In genomic region chr3:56471185-56471584, GRCm38 (mm10) we compare ENCODE assay signal across 32 mouse cellular contexts.
DNase-seq lines count a peak whose midpoint lies in the region; ATAC-seq lines count a peak whose summit lies in the region.
"Had no signal": no experiment of that assay in that cellular context is flagged by ENCODE, and none has a peak within 500 bp of the region (broad histone marks: within the 10 kb centered on the region; RNA-seq: fewer than 3 reads in every experiment).

No protein-coding gene starts in this region.

- no peak overlapping the region for H3K4me3 ChIP-seq in midbrain, embryonic 12.5 days
- no peak overlapping the region for H3K4me3 ChIP-seq in midbrain, embryonic 14.5 days (replicated peaks; ENCODE audit: low read depth, low read length)
- no peak overlapping the region for H3K4me3 ChIP-seq in forebrain, embryonic 13.5 days
- H3K4me3 ChIP-seq: heart, adult 2 months; heart, embryonic 13.5 days; hindbrain, embryonic 10.5 days; hindbrain, embryonic 15.5 days; intestine, embryonic 15.5 days; limb, embryonic 10.5 days; limb, embryonic 15.5 days; megakaryocyte, embryonic 14.5 days; midbrain, embryonic 15.5 days had no signal

- DNase-seq in embryo, embryonic 11 days = peak; percentile 17
- DNase-seq in embryo, embryonic 9.5 days (ENCODE audit: extremely low spot score) = no peak
- no peak for DNase-seq in midbrain, embryonic 14.5 days
- peak; percentile 61 for DNase-seq in retina, embryonic 14.5 days (ENCODE audit: low spot score)
- DNase-seq in lung, postnatal 25 days (ENCODE audit: low spot score) = no peak
- DNase-seq in left cerebral cortex, postnatal 36 days (ENCODE audit: low spot score in 2 of 2) = no peak
- DNase-seq: adrenal gland, postnatal 14 days; cerebellum, adult 18-20 months; cerebellum, postnatal 14 days; heart, adult 2 months; heart, postnatal 10 days; kidney, adult 2 months; kidney, postnatal 10 days; layer of hippocampus, postnatal 36 days; lung, embryonic 14.5 days; lung, postnatal 4 days; right cerebral cortex, postnatal 4 days; thymus, adult 2 months; thymus, postnatal 36 days had no signal

- intact Hi-C loops in left cerebral cortex, postnatal 36 days (cut with DNase I) = no loop called here

- ATAC-seq in midbrain, embryonic 12.5 days (ENCODE audit: low FRiP score, low read depth) = no peak
- ATAC-seq in midbrain, embryonic 14.5 days (ENCODE audit: low FRiP score, low TSS enrichment) = no peak
- ATAC-seq in forebrain, embryonic 13.5 days = peak; percentile 58
- ATAC-seq: intestine, embryonic 15.5 days; midbrain, embryonic 15.5 days; Patski had no signal

- H3K4me2 ChIP-seq in midbrain, embryonic 12.5 days (replicated peaks) = no peak overlapping the region
- H3K4me2 ChIP-seq in midbrain, embryonic 14.5 days (ENCODE audit: low read length) = no peak overlapping the region
- no peak overlapping the region for H3K4me2 ChIP-seq in forebrain, embryonic 13.5 days
- H3K4me2 ChIP-seq: heart, embryonic 13.5 days; hindbrain, embryonic 15.5 days; intestine, embryonic 15.5 days; limb, embryonic 15.5 days; lung, embryonic 14.5 days; midbrain, embryonic 15.5 days had no signal

- H3K9me3 ChIP-seq in midbrain, embryonic 12.5 days = no peaks in the 10 kb centered on the region
- no peaks in the 10 kb centered on the region for H3K9me3 ChIP-seq in midbrain, embryonic 14.5 days (ENCODE audit: control insufficient read depth, low read length)
- no peaks in the 10 kb centered on the region for H3K9me3 ChIP-seq in forebrain, embryonic 13.5 days (replicated peaks)
- H3K9me3 ChIP-seq: heart, embryonic 13.5 days; hindbrain, embryonic 10.5 days; hindbrain, embryonic 15.5 days; intestine, embryonic 15.5 days; limb, embryonic 10.5 days; limb, embryonic 15.5 days; midbrain, embryonic 15.5 days had no signal

- H3K4me1 ChIP-seq in midbrain, embryonic 12.5 days = peaks cover 36% of the 10 kb centered on the region
- H3K4me1 ChIP-seq in midbrain, embryonic 14.5 days (ENCODE audit: control insufficient read depth, insufficient read depth, low read length) = peaks cover 12% of the 10 kb centered on the region
- H3K4me1 ChIP-seq in forebrain, embryonic 13.5 days = peaks cover 37% of the 10 kb centered on the region
- H3K4me1 ChIP-seq: intestine, embryonic 15.5 days; megakaryocyte, embryonic 14.5 days had no signal

- WGBS in midbrain, embryonic 12.5 days = 9% methylated on average over 1 of the region's 1 CpGs
- WGBS in midbrain, embryonic 14.5 days = 10% methylated on average over 1 of the region's 1 CpGs
- WGBS in forebrain, embryonic 13.5 days = 2% methylated on average over 1 of the region's 1 CpGs

- H3K27ac ChIP-seq in midbrain, embryonic 12.5 days (replicated peaks) = 0 out of 2 replicates have a peak overlapping the region, but pooled peaks have one; percentile 77
- H3K27ac ChIP-seq in midbrain, embryonic 14.5 days (replicated peaks; ENCODE audit: low read depth, low read length) = no peak overlapping the region
- no peak overlapping the region for H3K27ac ChIP-seq in forebrain, embryonic 13.5 days
- H3K27ac ChIP-seq: heart, adult 2 months; heart, embryonic 13.5 days; hindbrain, embryonic 10.5 days; hindbrain, embryonic 15.5 days; intestine, embryonic 15.5 days; limb, embryonic 10.5 days; limb, embryonic 15.5 days; liver, embryonic 14.5 days; midbrain, embryonic 15.5 days had no signal

- no peaks in the 10 kb centered on the region for H3K36me3 ChIP-seq in midbrain, embryonic 12.5 days
- H3K36me3 ChIP-seq in midbrain, embryonic 14.5 days (ENCODE audit: control insufficient read depth, insufficient read depth, low read length) = no peaks in the 10 kb centered on the region
- no peaks in the 10 kb centered on the region for H3K36me3 ChIP-seq in forebrain, embryonic 13.5 days (ENCODE audit: poor library complexity, severe bottlenecking)
- H3K36me3 ChIP-seq: G1E; heart, embryonic 13.5 days; hindbrain, embryonic 10.5 days; hindbrain, embryonic 15.5 days; intestine, embryonic 15.5 days; limb, embryonic 10.5 days; limb, embryonic 15.5 days; midbrain, embryonic 15.5 days had no signal

- no peaks in the 10 kb centered on the region for H3K27me3 ChIP-seq in midbrain, embryonic 12.5 days
- no peaks in the 10 kb centered on the region for H3K27me3 ChIP-seq in midbrain, embryonic 14.5 days (ENCODE audit: control insufficient read depth, insufficient read depth, low read length)
- H3K27me3 ChIP-seq in forebrain, embryonic 13.5 days = peaks cover 9% of the 10 kb centered on the region; the same call in 1 of the 2 replicates
- H3K27me3 ChIP-seq: heart, embryonic 13.5 days; hindbrain, embryonic 15.5 days; intestine, embryonic 15.5 days; limb, embryonic 15.5 days; megakaryocyte, embryonic 14.5 days; midbrain, embryonic 15.5 days; Patski had no signal

- H3K9ac ChIP-seq in midbrain, embryonic 12.5 days (replicated peaks) = no peak overlapping the region
- H3K9ac ChIP-seq in midbrain, embryonic 14.5 days (replicated peaks; ENCODE audit: low read length) = no peak overlapping the region
- H3K9ac ChIP-seq in forebrain, embryonic 13.5 days = no peak overlapping the region
- H3K9ac ChIP-seq: heart, embryonic 13.5 days; hindbrain, embryonic 15.5 days; intestine, embryonic 15.5 days; limb, embryonic 15.5 days; liver, embryonic 14.5 days; lung, embryonic 14.5 days; midbrain, embryonic 15.5 days had no signal

Comparison
In these comparisons a context has a peak if more than half of its experiments do, and no peak if none do; other contexts are left out.
1. DNase-seq: peak in embryo, embryonic 11 days (single experiment) and retina, embryonic 14.5 days (single experiment); none in embryo, embryonic 9.5 days (single experiment), midbrain, embryonic 14.5 days (single experiment), lung, postnatal 25 days (single experiment) and left cerebral cortex, postnatal 36 days (0 of 2).